Mouse (Mus musculus) stomach, postnatal 0 days (tissue): ENCODE results near the gene Etfbkmt.

Experiments used
- CTCF ChIP-seq: IDR thresholded peaks from 2 replicates; pipeline ENCODE4 v1.5.1; 2016; ENCODE audit warnings: antibody characterized with exemption, low read depth, mild to moderate bottlenecking, moderate library complexity
- EP300 ChIP-seq: optimal IDR thresholded peaks from 2 replicates; pipeline ENCODE3; 2016; ENCODE audit warnings: antibody characterized with exemption

DNA sequence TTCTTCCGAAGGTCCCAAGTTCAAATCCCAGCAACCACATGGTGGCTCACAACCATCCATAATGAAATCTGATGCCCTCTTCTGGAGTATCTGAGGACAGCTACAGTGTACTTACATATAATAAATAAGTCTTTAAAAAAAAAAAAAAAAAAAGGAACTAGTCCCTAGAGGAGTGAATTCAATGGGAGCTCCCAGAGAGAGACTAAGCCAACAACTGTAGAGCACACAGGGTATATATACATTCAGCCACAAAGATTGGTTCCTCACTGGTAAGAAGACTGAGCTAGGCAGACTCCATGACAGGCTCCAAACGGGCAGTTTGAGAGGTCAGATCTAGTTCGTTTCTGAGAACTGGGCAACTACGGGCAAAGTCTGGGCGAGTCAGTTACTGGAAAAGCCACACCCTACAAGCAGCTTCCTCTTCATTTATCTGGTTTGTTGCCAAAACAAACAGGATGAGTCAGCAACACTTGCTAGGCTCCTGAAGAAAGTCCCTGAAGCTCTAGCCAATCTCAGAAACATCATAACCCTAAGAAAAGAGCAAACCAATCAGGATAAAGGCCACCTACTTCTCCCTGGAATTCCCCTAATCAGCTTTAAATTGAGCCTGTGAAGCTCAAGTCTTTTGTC lies 53.7 kb downstream of the Etfbkmt start:
- TF ChIP-seq CTCF, result no peak
- no peak for TF ChIP-seq EP300
